Mouse (Mus musculus) liver, postnatal 0 days (tissue): ENCODE measurements around the gene Foxp4. TPM values are rescaled to one million over a fixed set of nuclear protein-coding genes. Genes with fewer than 3 reads are reported as not detected.
"Not testable (repeated sequence)": the region's sequence is repeated elsewhere in the genome, so short reads cannot be mapped to it uniquely, and the experiment has no call there.

Experiments
- ATAC-seq: fragments of 200-750 bp; cut with Nextera tagmentation; 2 replicates; pipeline ENCODE4 v1.8.0; 2017; ENCODE audit warnings: mild to moderate bottlenecking, moderate library complexity
- DNase-seq: peaks from one replicate; pipeline ENCODE4 v3.0.0-alpha.2; 2016
- H3K27ac ChIP-seq: fragments of 300-500 bp; sonication (generic); 2 replicates; pipeline ENCODE4 v1.5.1; 2014; ENCODE audit warnings: antibody characterized with exemption, moderate library complexity, mild to moderate bottlenecking, low read depth
- H3K27me3 ChIP-seq: fragments of 300-500 bp; sonication (generic); 2 replicates; pipeline ENCODE4 v1.6.1; 2014; ENCODE audit warnings: low read length, control low read depth, mixed read lengths; ENCODE audit not compliant: insufficient read depth
- H3K36me3 ChIP-seq: fragments of 300-500 bp; sonication (generic); replicated peaks from 2 replicates; pipeline ENCODE4 v1.6.1; 2014; ENCODE audit warnings: mild to moderate bottlenecking, control low read depth, low read length, moderate library complexity, mixed read lengths; ENCODE audit not compliant: insufficient read depth
- H3K4me1 ChIP-seq: fragments of 300-500 bp; sonication (generic); 2 replicates; pipeline ENCODE4 v1.6.1; 2014; ENCODE audit warnings: antibody characterized with exemption, mild to moderate bottlenecking, control low read depth; ENCODE audit not compliant: insufficient read depth
- H3K4me2 ChIP-seq: fragments of 300-500 bp; sonication (generic); 2 replicates; pipeline ENCODE4 v1.6.1; 2014; ENCODE audit warnings: low read depth, mild to moderate bottlenecking, low read length, moderate library complexity, mixed read lengths
- H3K4me3 ChIP-seq: fragments of 300-500 bp; sonication (generic); 2 replicates; pipeline ENCODE4 v1.5.1; 2014; ENCODE audit warnings: low read depth, low read length
- H3K9ac ChIP-seq: fragments of 300-500 bp; sonication (generic); replicated peaks from 2 replicates; pipeline ENCODE4 v1.6.1; 2014; ENCODE audit warnings: mild to moderate bottlenecking, moderate library complexity
- H3K9me3 ChIP-seq: fragments of 300-500 bp; sonication (generic); 2 replicates; pipeline ENCODE4 v1.6.1; 2016; ENCODE audit warnings: mild to moderate bottlenecking, control low read depth, low read length, mixed read lengths
- CTCF ChIP-seq: sonication (generic); IDR thresholded peaks from 2 replicates; pipeline ENCODE4 v1.5.1; 2016; ENCODE audit warnings: antibody characterized with exemption, low read depth
- EP300 ChIP-seq: IDR thresholded peaks from 2 replicates; pipeline ENCODE4 v1.6.1; 2016; ENCODE audit warnings: antibody characterized with exemption, low read depth, mild to moderate bottlenecking
- WGBS: fragments of 180-500 bp; shearing (Covaris S2); extraction: QIAGEN DNeasy Blood & Tissue Kit; methylation state at CpG from one replicate; pipeline ENCODE4 v1.1.7; 2014; ENCODE audit not compliant: insufficient replicate concordance; 5-methylcytosine and 5-hydroxymethylcytosine counted together
- polyA plus RNA-seq: library from polyadenylated mRNA; unstranded; fragments of >200 nt; fragmentation: Nextera tagmentation; extraction: Ambion mirVana; gene quantifications from 2 replicates; pipeline ENCODE4 v1.2.1, GENCODE M21; 2015

The Foxp4 gene
- polyA plus RNA-seq, 1 experiment from 2014 or later = 6.2 TPM

DNA sequence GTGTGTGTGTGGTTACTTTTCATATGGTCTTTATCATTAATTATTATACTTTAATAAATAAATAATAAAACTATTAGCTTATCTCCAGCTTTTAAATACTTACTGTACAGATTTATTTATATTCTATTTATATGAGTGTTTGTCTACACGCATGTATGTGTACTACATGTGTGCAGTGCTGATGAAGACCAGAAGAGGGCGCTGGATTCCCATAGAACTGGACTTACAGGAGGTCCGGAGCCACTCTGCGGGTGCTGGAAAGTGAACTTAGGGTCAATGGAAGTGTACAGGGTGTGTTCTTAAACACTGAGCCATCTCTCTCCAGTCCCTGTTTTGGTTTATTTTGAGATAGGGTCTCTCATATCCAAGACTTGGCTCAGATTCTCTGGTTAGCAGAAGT lies 68.9 kb downstream of the Foxp4 start:
- no peak overlapping the region for H3K4me3 ChIP-seq
- H3K27ac ChIP-seq = no peak overlapping the region
- 72% methylated on average over 4 of the region's 4 CpGs for WGBS
- no peak for ATAC-seq
- H3K27me3 ChIP-seq = no peaks in the 10 kb centered on the region
- H3K4me1 ChIP-seq = peaks cover 6% of the 10 kb centered on the region; the same call in 1 of the 2 replicates
- no peaks in the 10 kb centered on the region; the same call in 1 of the 2 replicates for H3K9me3 ChIP-seq
- H3K36me3 ChIP-seq = no peaks in the 10 kb centered on the region
- DNase-seq = no peak
- no peak overlapping the region for H3K9ac ChIP-seq
- TF ChIP-seq EP300 (no peak), CTCF (no peak)
- H3K4me2 ChIP-seq = no peak overlapping the region

DNA sequence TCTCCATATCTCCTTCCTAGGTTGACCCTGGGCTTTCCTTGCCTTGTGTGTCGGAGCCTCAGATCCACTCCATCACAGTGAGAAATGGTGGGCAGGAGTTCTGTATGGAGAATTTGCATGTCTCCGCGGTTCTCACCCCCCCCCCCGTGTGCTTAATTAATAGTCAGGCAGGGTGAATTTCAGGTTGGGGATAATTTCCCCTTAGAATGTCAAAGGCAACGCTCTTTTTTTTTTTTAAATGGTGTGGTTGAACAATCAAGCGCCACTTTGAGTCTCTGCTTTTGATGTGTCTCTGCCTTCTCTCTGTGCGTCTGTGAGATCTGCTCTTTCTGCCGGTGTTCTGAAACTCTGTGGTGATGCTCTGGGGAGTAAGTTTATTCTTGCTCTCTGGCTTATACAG lies 69.5 kb downstream of the Foxp4 start:
- H3K36me3 ChIP-seq = no peaks in the 10 kb centered on the region
- H3K27me3 ChIP-seq = no peaks in the 10 kb centered on the region
- H3K4me1 ChIP-seq = peaks cover 6% of the 10 kb centered on the region; the same call in 1 of the 2 replicates
- H3K9me3 ChIP-seq = no peaks in the 10 kb centered on the region; the same call in 1 of the 2 replicates
- no peak overlapping the region for H3K4me2 ChIP-seq
- ATAC-seq = no peak
- WGBS = 83% methylated on average over 8 of the region's 8 CpGs
- H3K4me3 ChIP-seq = no peak overlapping the region
- DNase-seq = no peak
- H3K27ac ChIP-seq = no peak overlapping the region
- no peak overlapping the region for H3K9ac ChIP-seq
- TF ChIP-seq EP300 (no peak), CTCF (no peak)

DNA sequence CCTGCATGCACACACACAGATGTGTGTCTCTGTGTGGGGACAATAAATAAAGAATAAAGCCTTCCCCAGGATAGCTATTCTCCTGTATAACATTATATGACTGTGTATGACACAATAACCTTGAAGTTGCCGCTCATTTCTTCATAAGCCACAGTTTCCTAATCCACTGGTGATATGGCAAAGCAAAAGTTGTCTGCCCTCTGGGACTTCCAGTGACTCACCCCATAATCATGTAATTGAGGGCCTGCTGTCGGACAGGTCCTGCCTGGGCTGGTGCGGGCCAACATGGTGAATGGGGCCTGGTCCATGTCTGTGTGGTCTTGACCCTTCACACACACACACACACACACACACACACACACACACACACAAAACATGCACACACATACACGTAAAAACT lies 70.7 kb downstream of the Foxp4 start:
- no peak overlapping the region for H3K27ac ChIP-seq
- ATAC-seq = no peak
- no peaks in the 10 kb centered on the region for H3K27me3 ChIP-seq
- H3K9ac ChIP-seq = no peak overlapping the region
- TF ChIP-seq CTCF = no peak
- TF ChIP-seq EP300 = no peak
- no peak overlapping the region for H3K4me3 ChIP-seq
- peaks cover 6% of the 10 kb centered on the region; the same call in 1 of the 2 replicates for H3K4me1 ChIP-seq
- no peak for DNase-seq
- H3K9me3 ChIP-seq = no peaks in the 10 kb centered on the region; the same call in 1 of the 2 replicates
- no peaks in the 10 kb centered on the region for H3K36me3 ChIP-seq
- H3K4me2 ChIP-seq = no peak overlapping the region
- WGBS = 75% methylated on average over 4 of the region's 4 CpGs

DNA sequence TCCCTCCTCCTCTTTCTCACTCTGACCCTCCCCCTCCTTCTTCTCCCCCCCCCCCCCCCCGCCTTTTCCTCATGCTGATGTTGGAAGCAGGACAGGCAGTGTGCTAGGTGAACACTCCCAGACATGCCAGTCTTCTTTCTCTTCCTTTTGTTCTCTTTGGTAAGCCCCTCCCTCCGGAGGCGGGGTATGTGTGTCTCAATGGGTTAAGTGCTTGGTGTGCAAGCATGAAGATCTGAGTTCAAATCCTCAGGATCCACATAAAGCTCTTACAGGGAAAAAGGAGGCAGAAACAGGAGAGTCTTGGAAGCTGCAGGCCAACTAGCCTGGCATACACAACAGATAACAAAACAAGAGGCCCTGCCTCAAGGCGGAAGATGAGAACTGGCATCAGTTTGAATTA lies 71.1 kb downstream of the Foxp4 start:
- Histone ChIP-seq H3K36me3 (no peaks in the 10 kb centered on the region), H3K27ac (no peak overlapping the region)

DNA sequence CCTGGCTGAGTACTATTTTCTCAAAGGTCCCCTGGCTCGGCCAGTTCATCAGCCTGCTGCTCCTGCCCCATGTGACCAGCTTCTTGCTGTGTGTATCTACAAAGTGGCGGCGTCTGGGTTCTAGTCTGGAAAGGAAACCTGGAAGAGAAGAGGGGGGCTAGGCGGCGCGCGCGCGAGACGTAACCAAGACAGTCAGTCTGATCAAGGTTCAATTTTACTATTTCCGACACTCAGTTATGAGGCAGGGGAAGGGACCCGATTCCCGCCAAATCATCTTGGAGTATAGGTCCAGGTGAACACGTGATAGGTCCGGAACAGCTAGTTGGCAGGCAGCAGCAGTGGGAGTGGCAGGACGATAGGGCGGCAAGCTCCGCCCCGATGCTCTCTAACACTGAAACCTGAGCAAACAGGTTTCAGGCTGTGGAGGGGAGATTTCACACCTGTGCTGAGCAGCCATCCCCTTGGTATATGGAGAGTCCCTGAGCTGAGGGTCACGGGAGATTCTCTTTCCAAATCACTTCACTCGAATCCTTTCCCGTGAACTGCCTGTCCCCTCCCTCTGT lies 72.6 kb downstream of the Foxp4 start:
- H3K27ac ChIP-seq, H3K36me3 ChIP-seq, H3K9me3 ChIP-seq, H3K4me2 ChIP-seq, H3K4me1 ChIP-seq, H3K4me3 ChIP-seq, H3K27me3 ChIP-seq, H3K9ac ChIP-seq, DNase-seq: not testable (repeated sequence)
- WGBS = 21% methylated on average over 22 of the region's 22 CpGs
- ATAC-seq = peak; percentile 65

More for the DNA sequence above, 71.1 kb downstream of the Foxp4 start:
- DNase-seq = no peak
- H3K9ac ChIP-seq = no peak overlapping the region
- no peak for TF ChIP-seq CTCF
- no peak for TF ChIP-seq EP300
- H3K4me2 ChIP-seq = no peak overlapping the region
- H3K4me1 ChIP-seq = peaks cover 6% of the 10 kb centered on the region; the same call in 1 of the 2 replicates
- no peak for ATAC-seq
- 90% methylated on average over 3 of the region's 4 CpGs for WGBS
- no peaks in the 10 kb centered on the region for H3K27me3 ChIP-seq
- no peaks in the 10 kb centered on the region; the same call in 1 of the 2 replicates for H3K9me3 ChIP-seq
- no peak overlapping the region for H3K4me3 ChIP-seq

DNA sequence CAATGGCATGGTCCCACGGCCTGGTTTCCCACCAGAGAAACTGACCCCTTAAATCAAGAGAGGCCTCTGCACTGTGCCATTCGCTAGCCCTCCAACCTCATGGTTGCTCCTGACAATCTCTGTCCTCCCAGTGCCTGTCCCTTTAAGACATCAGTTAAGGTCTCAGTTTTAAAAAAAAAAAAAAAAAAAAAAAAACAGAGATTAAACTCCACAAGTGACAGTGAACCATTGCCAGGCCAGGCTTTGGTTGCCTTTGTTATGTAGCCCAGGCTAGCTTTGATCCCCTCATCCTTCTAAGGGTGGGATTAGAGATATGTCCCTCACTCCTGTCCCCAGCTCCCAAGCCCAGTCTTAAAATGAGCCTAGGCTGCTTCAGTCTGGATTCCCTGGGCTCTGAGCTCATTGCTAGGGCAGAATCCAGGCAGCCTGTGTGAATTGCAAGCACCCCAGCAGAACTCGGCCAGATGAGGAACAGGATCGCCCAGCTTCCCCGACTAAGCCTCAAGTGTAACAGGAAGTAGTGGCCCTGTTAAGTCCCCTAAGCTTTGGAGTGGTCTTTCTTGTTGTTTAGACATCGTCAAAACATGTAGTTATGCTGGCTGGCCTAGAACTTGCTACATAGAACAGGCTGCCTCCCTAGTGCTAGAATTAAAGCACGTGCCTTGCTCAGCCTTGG lies 73.7 kb downstream of the Foxp4 start:
- no peak overlapping the region for H3K4me2 ChIP-seq
- no peaks in the 10 kb centered on the region for H3K36me3 ChIP-seq
- no peak overlapping the region for H3K9ac ChIP-seq
- peaks cover 6% of the 10 kb centered on the region; the same call in 1 of the 2 replicates for H3K4me1 ChIP-seq
- H3K9me3 ChIP-seq = no peaks in the 10 kb centered on the region; the same call in 1 of the 2 replicates
- DNase-seq = no peak
- WGBS = 49% methylated on average over 7 of the region's 7 CpGs
- TF ChIP-seq CTCF (no peak), EP300 (no peak)
- no peak overlapping the region for H3K4me3 ChIP-seq
- no peaks in the 10 kb centered on the region for H3K27me3 ChIP-seq
- no peak for ATAC-seq
- H3K27ac ChIP-seq = no peak overlapping the region
